Mouse (Mus musculus) hindbrain, postnatal 0 days (tissue): ENCODE data around the gene Mc3r. TPM values are rescaled to one million over a fixed set of nuclear protein-coding genes. Genes with fewer than 3 reads are reported as not detected.

Source experiments
- ATAC-seq: fragments of 200-750 bp; cut with Nextera tagmentation; 2 replicates; pipeline ENCODE4 v1.8.0; 2017; ENCODE audit warnings: mild to moderate bottlenecking, moderate TSS enrichment, moderate library complexity
- DNase-seq: peaks from one replicate; pipeline ENCODE4 v3.0.0-alpha.2; 2015; ENCODE audit warnings: low spot score
- H3K27ac ChIP-seq: fragments of 300-500 bp; sonication (generic); 2 replicates; pipeline ENCODE4 v1.5.1; 2014; ENCODE audit warnings: mild to moderate bottlenecking
- H3K27me3 ChIP-seq: fragments of 300-500 bp; sonication (generic); 2 replicates; pipeline ENCODE4 v1.6.1; 2014; ENCODE audit warnings: low read length, mixed read lengths; ENCODE audit not compliant: insufficient read depth
- H3K36me3 ChIP-seq: fragments of 300-500 bp; sonication (generic); 2 replicates; pipeline ENCODE4 v1.6.1; 2014; ENCODE audit warnings: low read length, mixed read lengths; ENCODE audit not compliant: insufficient read depth
- H3K4me1 ChIP-seq: fragments of 300-500 bp; sonication (generic); 2 replicates; pipeline ENCODE4 v1.6.1; 2014; ENCODE audit warnings: antibody characterized with exemption, low read length, mixed read lengths; ENCODE audit not compliant: insufficient read depth
- H3K4me2 ChIP-seq: fragments of 300-500 bp; sonication (generic); 2 replicates; pipeline ENCODE4 v1.6.1; 2014; ENCODE audit warnings: low read depth, mild to moderate bottlenecking, low read length, moderate library complexity, mixed read lengths
- H3K4me3 ChIP-seq: fragments of 300-500 bp; sonication (generic); 2 replicates; pipeline ENCODE4 v1.5.1; 2014; ENCODE audit warnings: low read length
- H3K9ac ChIP-seq: fragments of 300-500 bp; sonication (generic); replicated peaks from 2 replicates; pipeline ENCODE4 v1.6.1; 2014; ENCODE audit warnings: mild to moderate bottlenecking, low read length, moderate library complexity, mixed read lengths
- H3K9me3 ChIP-seq: fragments of 300-500 bp; sonication (generic); 2 replicates; pipeline ENCODE4 v1.6.1; 2016; ENCODE audit warnings: low read length, mixed read lengths
- CTCF ChIP-seq: IDR thresholded peaks from 2 replicates; pipeline ENCODE4 v1.5.1; 2016; ENCODE audit warnings: antibody characterized with exemption, control low read depth, low read depth
- WGBS: fragments of 180-500 bp; shearing (Covaris S2); extraction: QIAGEN DNeasy Blood & Tissue Kit; methylation state at CpG from one replicate; pipeline ENCODE4 v1.1.7; 2014; 5-methylcytosine and 5-hydroxymethylcytosine counted together
- polyA plus RNA-seq: library from polyadenylated mRNA; unstranded; fragments of >200 nt; fragmentation: Nextera tagmentation; extraction: Ambion mirVana; gene quantifications from 2 replicates; pipeline ENCODE4 v1.2.1, GENCODE M21; 2015
- total RNA-seq: library from RNA; depleted of rRNA; stranded (reverse); fragments of >200 nt; gene quantifications from 2 replicates; pipeline ENCODE4 v1.2.3, GENCODE M21; 2014

The Mc3r gene
- total and polyA plus RNA-seq, 2 experiments from 2014 or later = 0.31 to 0.38 TPM

DNA sequence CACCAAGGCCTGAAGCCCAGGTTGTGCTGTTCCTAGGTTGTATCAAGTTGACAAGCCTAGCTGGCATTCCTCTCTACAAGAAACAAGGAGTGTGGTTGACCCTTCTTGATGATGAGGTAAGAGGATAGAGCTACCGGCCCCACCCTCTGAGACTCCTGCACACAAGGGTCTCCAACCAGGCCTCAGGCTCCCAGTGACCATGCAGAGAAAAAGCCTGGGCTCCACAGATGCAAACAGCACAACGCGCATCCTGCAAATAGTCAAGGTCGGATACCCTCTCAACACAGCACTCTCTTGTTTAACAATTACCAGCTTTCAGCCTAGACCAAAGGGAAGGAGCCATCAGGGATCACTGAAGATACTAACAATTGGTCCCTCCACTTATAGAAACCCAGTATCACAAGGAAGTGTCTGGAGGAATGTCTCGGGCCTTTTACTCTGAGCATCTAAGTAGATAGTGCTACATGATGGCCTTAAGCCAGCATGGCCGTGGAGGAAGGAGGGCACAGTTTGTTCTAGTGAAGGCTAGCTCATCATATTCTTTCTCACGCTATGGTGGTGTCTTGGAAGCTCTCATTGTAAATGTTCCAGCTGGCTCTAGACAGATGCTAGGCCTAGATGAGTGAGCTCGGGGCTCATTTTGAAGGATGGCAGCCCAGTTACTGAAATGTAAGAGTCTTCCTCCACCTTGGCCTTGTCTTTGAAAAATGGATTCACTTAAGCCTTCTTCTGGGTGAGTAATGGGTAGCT lies 24.7 kb upstream of the Mc3r start:
- 84% methylated on average over 8 of the region's 8 CpGs for WGBS
- DNase-seq (no peak), ATAC-seq (no peak)
- Histone ChIP-seq H3K4me1 (no peaks in the 10 kb centered on the region), H3K4me2 (no peak overlapping the region), H3K9me3 (no peaks in the 10 kb centered on the region), H3K27ac (no peak overlapping the region), H3K36me3 (no peaks in the 10 kb centered on the region), H3K27me3 (no peaks in the 10 kb centered on the region), H3K4me3 (no peak overlapping the region), H3K9ac (no peak overlapping the region)
- no peak for TF ChIP-seq CTCF

DNA sequence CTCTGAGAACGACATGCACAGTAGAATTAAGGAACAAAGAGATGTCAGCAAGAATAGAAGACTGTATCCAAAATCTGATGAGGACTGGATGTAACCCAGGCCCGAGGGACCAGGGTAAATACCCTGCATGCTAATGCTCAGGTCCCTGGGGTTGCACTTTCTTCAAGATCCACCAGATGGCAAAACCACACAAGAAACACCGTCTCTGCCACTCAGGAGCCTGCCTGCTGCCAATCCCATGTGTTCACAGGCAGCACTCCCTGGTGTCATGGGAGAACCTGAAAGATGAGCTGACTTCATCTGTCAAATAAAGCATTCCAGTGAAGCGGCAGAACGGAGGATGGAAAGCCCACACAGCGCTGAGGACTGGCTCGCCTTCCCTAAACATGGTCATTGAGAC lies 21.3 kb upstream of the Mc3r start:
- peak; percentile 72 for ATAC-seq

DNA sequence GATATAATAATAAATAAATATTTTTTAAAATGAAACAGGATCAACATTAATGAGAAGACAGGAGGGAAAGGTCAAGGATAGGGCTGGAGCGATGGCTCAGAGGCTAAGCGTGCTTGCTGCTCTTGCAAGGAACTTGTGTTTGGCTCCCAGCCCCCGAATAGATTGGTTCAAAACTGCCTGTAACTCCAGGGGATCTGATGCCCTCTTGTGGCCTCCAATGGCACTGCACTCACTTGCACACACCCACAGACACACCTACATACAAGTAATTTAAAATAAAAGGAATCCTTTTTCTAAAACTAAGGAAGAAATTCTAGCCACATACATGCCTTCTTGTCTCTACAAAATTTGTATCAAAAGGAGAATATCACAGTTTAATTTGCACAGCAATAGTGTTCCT lies 20.5 kb upstream of the Mc3r start:
- DNase-seq (no peak), ATAC-seq (no peak)
- Histone ChIP-seq H3K4me1 (no peaks in the 10 kb centered on the region), H3K9ac (no peak overlapping the region), H3K4me3 (no peak overlapping the region), H3K36me3 (no peaks in the 10 kb centered on the region), H3K4me2 (no peak overlapping the region), H3K27me3 (no peaks in the 10 kb centered on the region), H3K9me3 (no peaks in the 10 kb centered on the region), H3K27ac (no peak overlapping the region)
- peak; percentile 53 for TF ChIP-seq CTCF
- WGBS = 88% methylated on average over 3 of the region's 3 CpGs

More for the DNA sequence above, 21.3 kb upstream of the Mc3r start:
- Histone ChIP-seq H3K9ac (no peak overlapping the region), H3K4me2 (no peak overlapping the region), H3K27ac (no peak overlapping the region), H3K36me3 (no peaks in the 10 kb centered on the region), H3K4me3 (no peak overlapping the region), H3K4me1 (no peaks in the 10 kb centered on the region), H3K9me3 (no peaks in the 10 kb centered on the region), H3K27me3 (no peaks in the 10 kb centered on the region)
- peak; percentile 87 for DNase-seq
- TF ChIP-seq CTCF = peak; percentile 90
- WGBS = 27% methylated on average over 7 of the region's 7 CpGs

DNA sequence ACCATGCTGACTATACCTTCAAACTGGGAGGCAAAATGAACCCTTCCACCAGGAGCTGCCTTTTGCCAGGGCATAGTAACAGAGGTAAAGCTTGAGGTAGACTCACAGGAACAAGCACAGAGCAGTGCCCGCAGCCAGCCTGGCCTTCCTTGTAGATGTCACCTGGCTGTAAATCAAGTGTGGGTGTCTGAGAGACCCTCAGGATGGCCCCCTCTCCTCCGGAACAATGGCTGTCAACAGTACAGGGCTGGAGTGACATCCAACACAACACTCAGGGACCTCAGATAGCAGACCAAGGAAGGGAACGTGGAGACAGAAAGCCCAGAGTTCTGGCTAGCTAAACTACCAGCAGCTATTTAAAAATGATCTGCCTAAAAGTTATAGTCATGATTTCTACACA lies 19.1 kb upstream of the Mc3r start:
- no peak overlapping the region for H3K9ac ChIP-seq
- no peaks in the 10 kb centered on the region for H3K4me1 ChIP-seq
- no peaks in the 10 kb centered on the region for H3K9me3 ChIP-seq
- 52% methylated on average over 3 of the region's 3 CpGs for WGBS
- no peaks in the 10 kb centered on the region for H3K36me3 ChIP-seq
- ATAC-seq = no peak
- no peak overlapping the region for H3K4me3 ChIP-seq
- no peak for DNase-seq
- H3K27ac ChIP-seq = no peak overlapping the region
- no peak for TF ChIP-seq CTCF
- no peaks in the 10 kb centered on the region for H3K27me3 ChIP-seq
- no peak overlapping the region for H3K4me2 ChIP-seq

DNA sequence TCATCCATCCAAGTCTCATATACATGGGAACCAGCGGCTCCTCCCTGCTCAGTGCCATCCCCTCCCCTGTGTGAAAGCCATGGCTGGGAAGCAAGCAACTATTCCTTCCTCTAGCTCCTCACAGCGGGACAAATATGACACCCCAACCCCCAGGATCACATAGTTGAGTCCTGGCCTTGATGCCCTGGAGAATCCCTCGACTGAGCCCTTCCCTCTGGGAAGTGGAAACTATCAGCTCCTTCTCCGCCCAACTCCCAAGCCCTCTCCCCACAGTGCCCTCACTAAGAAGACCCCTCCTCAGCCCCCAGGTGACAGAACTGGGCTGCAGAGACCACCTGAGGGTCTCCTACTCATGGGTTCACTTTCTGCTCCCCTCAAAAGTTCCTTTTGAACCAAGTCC lies 18.2 kb upstream of the Mc3r start:
- no peak for ATAC-seq
- Histone ChIP-seq H3K4me2 (no peak overlapping the region), H3K4me1 (no peaks in the 10 kb centered on the region), H3K36me3 (no peaks in the 10 kb centered on the region), H3K9me3 (no peaks in the 10 kb centered on the region), H3K27me3 (no peaks in the 10 kb centered on the region), H3K27ac (no peak overlapping the region), H3K4me3 (no peak overlapping the region), H3K9ac (no peak overlapping the region)
- DNase-seq = no peak
- TF ChIP-seq CTCF = no peak
- 67% methylated on average over 4 of the region's 4 CpGs for WGBS

DNA sequence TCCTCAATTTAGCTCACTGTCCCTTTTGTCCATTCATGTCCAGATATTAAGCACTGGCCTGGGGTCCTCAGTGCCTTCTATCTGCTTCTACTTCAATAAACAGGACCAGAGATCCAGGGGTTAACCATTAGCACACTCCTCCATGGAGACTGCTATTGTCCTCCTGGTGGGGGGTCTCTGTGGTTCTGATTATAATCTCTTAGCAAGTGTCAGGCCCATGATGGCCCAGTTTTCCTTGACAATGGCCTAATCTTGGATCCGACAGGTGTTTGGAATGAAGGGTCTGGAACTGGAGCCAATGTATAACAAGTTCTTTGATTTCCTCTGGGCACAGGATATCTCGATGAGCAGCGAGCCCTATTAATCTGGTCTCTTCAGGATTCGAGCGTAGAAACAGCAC lies 10.1 kb upstream of the Mc3r start:
- no peak overlapping the region for H3K27ac ChIP-seq
- ATAC-seq (no peak), DNase-seq (no peak)
- no peaks in the 10 kb centered on the region for H3K9me3 ChIP-seq
- no peak overlapping the region for H3K9ac ChIP-seq
- H3K4me1 ChIP-seq = no peaks in the 10 kb centered on the region
- TF ChIP-seq CTCF = no peak
- 50% methylated on average over 5 of the region's 5 CpGs for WGBS
- no peak overlapping the region for H3K4me2 ChIP-seq
- H3K36me3 ChIP-seq = no peaks in the 10 kb centered on the region
- no peak overlapping the region for H3K4me3 ChIP-seq
- H3K27me3 ChIP-seq = no peaks in the 10 kb centered on the region

DNA sequence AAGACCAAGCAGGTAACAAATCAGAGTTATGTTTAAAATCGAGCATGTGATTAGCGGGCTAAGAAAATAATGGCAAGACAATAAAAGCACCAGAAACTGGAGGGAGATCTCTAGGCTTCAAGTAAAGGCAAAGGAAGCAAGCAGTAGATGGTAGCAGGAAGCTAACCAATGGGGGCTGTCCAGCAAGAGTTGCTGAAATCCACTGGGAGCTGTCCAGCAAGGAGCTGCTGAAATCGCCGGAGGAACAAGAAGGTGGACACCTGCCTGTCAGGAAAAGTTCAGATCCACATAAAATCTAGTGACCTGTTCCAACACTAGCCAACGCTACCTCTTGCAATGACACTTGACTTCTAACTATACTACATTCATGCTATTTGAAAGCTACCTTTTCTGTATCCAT lies 7.3 kb upstream of the Mc3r start:
- no peak for ATAC-seq
- peak; percentile 39 for DNase-seq
- Histone ChIP-seq H3K27me3 (no peaks in the 10 kb centered on the region), H3K9me3 (no peaks in the 10 kb centered on the region), H3K4me2 (no peak overlapping the region), H3K27ac (no peak overlapping the region), H3K4me3 (no peak overlapping the region), H3K36me3 (no peaks in the 10 kb centered on the region), H3K4me1 (no peaks in the 10 kb centered on the region), H3K9ac (no peak overlapping the region)
- 24% methylated on average over 5 of the region's 5 CpGs for WGBS
- no peak for TF ChIP-seq CTCF
